Mouse (Mus musculus) kidney, embryonic 16.5 days (tissue): ENCODE measurements around the gene Prr13. TPM values are rescaled to one million over a fixed set of nuclear protein-coding genes. Genes with fewer than 3 reads are reported as not detected.
A peak's percentile ranks its signal among the peaks of the same experiment; 100 is the strongest.

Source experiments
- ATAC-seq: fragments of 200-750 bp; cut with Nextera tagmentation; 2 replicates; pipeline ENCODE4 v1.8.0; 2017; ENCODE audit warnings: moderate TSS enrichment; ENCODE audit not compliant: low FRiP score, low TSS enrichment
- H3K27ac ChIP-seq: fragments of 300-500 bp; sonication (generic); 2 replicates; pipeline ENCODE4 v1.5.1; 2014; ENCODE audit warnings: low read length
- H3K27me3 ChIP-seq: fragments of 300-500 bp; sonication (generic); 2 replicates; pipeline ENCODE4 v1.6.1; 2014; ENCODE audit warnings: low read length, control low read depth, mixed read lengths; ENCODE audit not compliant: insufficient read depth
- H3K36me3 ChIP-seq: fragments of 300-500 bp; sonication (generic); 2 replicates; pipeline ENCODE4 v1.6.1; 2014; ENCODE audit warnings: low read length, control low read depth, mixed read lengths; ENCODE audit not compliant: insufficient read depth
- H3K4me1 ChIP-seq: fragments of 300-500 bp; sonication (generic); 2 replicates; pipeline ENCODE4 v1.6.1; 2014; ENCODE audit warnings: low read length, control low read depth, mixed read lengths; ENCODE audit not compliant: insufficient read depth
- H3K4me2 ChIP-seq: fragments of 300-500 bp; sonication (generic); replicated peaks from 2 replicates; pipeline ENCODE4 v1.6.1; 2014; ENCODE audit warnings: low read depth, low read length
- H3K4me3 ChIP-seq: fragments of 300-500 bp; sonication (generic); 2 replicates; pipeline ENCODE4 v1.5.1; 2014; ENCODE audit warnings: mild to moderate bottlenecking, low read length
- H3K9ac ChIP-seq: fragments of 300-500 bp; sonication (generic); replicated peaks from 2 replicates; pipeline ENCODE4 v1.6.1; 2014; ENCODE audit warnings: low read length
- H3K9me3 ChIP-seq: fragments of 300-500 bp; sonication (generic); 2 replicates; pipeline ENCODE4 v1.6.1; 2016; ENCODE audit warnings: low read length, control low read depth
- WGBS: fragments of 180-500 bp; shearing (Covaris S2); extraction: QIAGEN DNeasy Blood & Tissue Kit; methylation state at CpG from one replicate; pipeline ENCODE4 v1.1.7; 2014; 5-methylcytosine and 5-hydroxymethylcytosine counted together
- polyA plus RNA-seq: library from polyadenylated mRNA; unstranded; fragments of >200 nt; fragmentation: Nextera tagmentation; extraction: Ambion mirVana; gene quantifications from 2 replicates; pipeline ENCODE4 v1.2.1, GENCODE M21; 2015

The Prr13 gene
- polyA plus RNA-seq, 1 experiment from 2014 or later: 81.5 TPM

DNA sequence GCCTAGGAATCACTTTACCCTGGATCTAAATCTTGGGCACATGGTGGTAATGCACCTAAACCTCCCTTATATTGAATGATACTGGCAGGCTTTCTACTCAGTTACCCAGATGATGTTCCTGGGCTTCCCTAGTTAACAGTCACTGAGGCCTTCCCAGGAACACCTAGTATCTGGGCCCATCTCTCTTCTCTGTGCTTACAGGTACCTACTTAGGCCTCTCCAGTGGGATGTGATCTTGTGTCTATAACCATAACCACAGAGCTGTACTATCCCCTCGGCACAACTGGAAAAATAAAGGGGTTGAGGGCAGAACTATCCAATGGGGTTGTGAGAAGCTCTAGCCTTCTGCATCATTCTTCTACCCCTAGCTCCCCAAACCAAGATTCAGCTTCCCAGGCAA, 48.0 kb downstream of the Prr13 start:
- H3K4me1 ChIP-seq: peaks cover 45% of the 10 kb centered on the region
- ATAC-seq: no peak
- H3K9me3 ChIP-seq: no peaks in the 10 kb centered on the region
- H3K36me3 ChIP-seq: peaks cover 32% of the 10 kb centered on the region
- no peak overlapping the region for H3K27ac ChIP-seq
- H3K4me2 ChIP-seq: no peak overlapping the region
- WGBS: 88% methylated on average over 1 of the region's 1 CpGs
- H3K4me3 ChIP-seq: no peak overlapping the region
- H3K27me3 ChIP-seq: no peaks in the 10 kb centered on the region
- H3K9ac ChIP-seq: no peak overlapping the region

DNA sequence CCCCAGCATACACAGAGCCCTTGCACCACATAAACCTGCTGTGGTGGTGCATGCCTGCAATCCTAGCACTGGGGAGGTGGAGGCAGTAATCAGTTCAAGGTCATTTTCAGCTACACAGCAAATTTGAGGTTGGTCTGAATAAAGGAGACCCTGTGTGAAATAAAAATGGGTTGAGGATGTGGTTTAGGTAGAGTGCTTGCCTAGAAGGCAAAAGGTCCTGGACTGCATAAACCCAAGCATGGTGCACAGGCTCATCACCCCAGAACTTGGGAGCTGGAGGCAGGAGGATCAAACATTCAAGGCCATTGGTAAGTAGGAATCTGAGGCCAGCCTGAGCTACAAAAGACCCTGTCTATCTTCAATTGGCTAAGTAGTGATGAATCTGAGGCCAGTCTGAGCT, 48.7 kb downstream of the Prr13 start:
- Histone ChIP-seq H3K4me2 (no peak overlapping the region), H3K9me3 (no peaks in the 10 kb centered on the region), H3K27ac (no peak overlapping the region), H3K9ac (no peak overlapping the region), H3K4me1 (peaks cover 50% of the 10 kb centered on the region), H3K36me3 (peaks cover 26% of the 10 kb centered on the region; the same call in 1 of the 2 replicates), H3K4me3 (no peak overlapping the region), H3K27me3 (no peaks in the 10 kb centered on the region)
- ATAC-seq: no peak

DNA sequence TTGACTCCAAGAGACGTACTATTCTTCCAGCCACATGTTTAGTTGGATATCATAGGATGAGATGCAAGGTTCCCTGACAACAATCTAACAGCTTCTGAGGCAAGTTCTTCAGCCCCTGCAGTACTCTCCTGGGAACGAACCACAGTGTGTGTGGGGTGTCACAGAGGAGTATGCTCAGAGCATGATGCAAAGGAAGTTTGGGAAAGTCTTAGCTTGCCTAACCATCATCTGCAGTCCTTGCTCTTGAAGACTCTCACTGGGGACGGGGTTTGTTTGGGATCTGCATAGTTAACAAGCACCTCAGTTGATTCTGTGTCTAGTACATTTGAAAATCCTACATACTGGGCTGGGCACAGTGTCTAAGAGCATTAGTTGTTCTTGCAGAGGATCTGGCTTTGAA, 49.5 kb downstream of the Prr13 start:
- Histone ChIP-seq H3K27ac (no peak overlapping the region), H3K27me3 (no peaks in the 10 kb centered on the region), H3K4me3 (no peak overlapping the region), H3K4me1 (peaks cover 54% of the 10 kb centered on the region), H3K4me2 (no peak overlapping the region), H3K9ac (no peak overlapping the region), H3K36me3 (peaks cover 18% of the 10 kb centered on the region; the same call in 1 of the 2 replicates), H3K9me3 (no peaks in the 10 kb centered on the region)
- WGBS: 89% methylated on average over 3 of the region's 3 CpGs
- ATAC-seq: no peak

- peak overlapping the region; percentile 75 for H3K9ac ChIP-seq
- H3K36me3 ChIP-seq: peaks cover 2% of the 10 kb centered on the region; the same call in 1 of the 2 replicates
- 5% methylated on average over 9 of the region's 9 CpGs for WGBS
- peak overlapping the region; percentile 82 for H3K27ac ChIP-seq
- peak overlapping the region; percentile 75 for H3K4me3 ChIP-seq
- H3K27me3 ChIP-seq: no peaks in the 10 kb centered on the region
- H3K9me3 ChIP-seq: no peaks in the 10 kb centered on the region
- peak; percentile 50 for ATAC-seq
- H3K4me2 ChIP-seq: peak overlapping the region; percentile 82
- H3K4me1 ChIP-seq: peaks cover 52% of the 10 kb centered on the region
Observed at GRCm38 (mm10) chr15:102510110-102510509, 51.3 kb downstream of the Prr13 start.

DNA sequence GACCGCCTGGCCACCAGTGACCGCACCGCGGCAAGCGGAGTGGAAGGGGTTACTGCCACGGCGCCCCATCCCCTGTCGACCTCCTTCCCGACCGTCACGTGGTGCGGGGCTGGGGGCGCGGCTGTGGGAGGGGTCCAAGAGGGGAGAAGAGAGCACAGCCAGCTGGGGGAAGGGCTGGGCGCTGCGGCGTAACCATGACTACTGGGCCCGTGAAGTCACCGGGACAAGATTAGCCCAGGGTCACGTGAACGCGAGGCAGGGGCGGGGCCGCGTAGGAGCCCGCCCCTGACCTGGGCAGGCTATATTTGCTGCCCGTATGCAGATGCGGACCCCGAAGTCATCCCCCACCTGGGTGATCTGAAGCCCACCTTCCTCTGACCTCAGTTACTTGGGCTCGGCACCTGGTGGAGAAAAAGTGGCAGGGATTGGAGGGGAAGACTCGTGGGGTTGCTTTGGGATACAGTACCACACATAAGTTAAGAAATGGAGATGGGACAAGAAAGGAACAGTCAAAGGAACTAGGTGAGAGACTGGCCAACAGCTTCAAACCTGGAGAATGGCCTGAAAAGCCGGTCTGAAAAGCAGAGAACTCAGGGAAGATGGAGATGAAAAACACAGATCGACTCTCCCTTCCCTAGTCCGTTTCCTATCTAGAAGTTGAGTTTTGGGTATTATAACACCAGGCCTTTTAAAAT, 51.9 kb downstream of the Prr13 start:
- Histone ChIP-seq H3K27ac (peak overlapping the region; percentile 82), H3K4me2 (peak overlapping the region; percentile 82), H3K4me1 (peaks cover 52% of the 10 kb centered on the region), H3K9ac (peak overlapping the region; percentile 75), H3K4me3 (peak overlapping the region; percentile 75), H3K36me3 (no peaks in the 10 kb centered on the region), H3K9me3 (no peaks in the 10 kb centered on the region), H3K27me3 (no peaks in the 10 kb centered on the region)
- WGBS: 3% methylated on average over 34 of the region's 34 CpGs
- peak; percentile 92 for ATAC-seq

DNA sequence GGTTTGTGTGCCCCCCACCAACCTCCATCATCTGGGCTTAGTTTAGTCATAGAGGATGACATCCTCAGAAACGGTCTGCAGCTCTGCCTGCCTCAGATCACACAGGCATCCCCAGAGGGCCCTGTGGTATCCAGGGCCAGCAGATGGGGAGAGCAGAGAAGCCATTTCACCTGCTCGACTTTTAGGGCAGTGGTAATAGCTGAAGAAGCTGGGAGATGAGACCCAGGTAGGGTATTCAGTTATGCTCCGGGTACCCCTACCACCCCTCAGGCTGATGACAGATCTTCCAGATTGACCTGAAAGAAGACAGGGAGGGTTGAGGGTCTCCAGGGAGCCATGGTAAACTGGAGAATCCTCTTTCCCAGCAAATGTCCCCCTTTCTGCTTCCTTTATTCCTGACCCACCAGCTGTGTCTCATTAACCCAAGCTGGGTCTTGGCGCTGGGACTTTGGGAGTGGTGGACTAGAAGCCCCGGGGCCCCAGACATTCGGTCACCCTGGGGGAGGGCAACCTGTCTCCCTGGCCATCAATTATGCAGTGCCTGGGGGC, 52.5 kb downstream of the Prr13 start:
- 9% methylated on average over 6 of the region's 6 CpGs for WGBS
- no peak for ATAC-seq

GRCm38 (mm10) chr15:102512010-102512409, 53.2 kb downstream of the Prr13 start:
- no peaks in the 10 kb centered on the region for H3K36me3 ChIP-seq
- no peak overlapping the region for H3K9ac ChIP-seq
- H3K27ac ChIP-seq: peak overlapping the region; percentile 1; the same call in 1 of the 2 replicates
- H3K27me3 ChIP-seq: no peaks in the 10 kb centered on the region
- 0 out of 2 replicates have a peak overlapping the region, but pooled peaks have one; percentile 82 for H3K4me2 ChIP-seq
- WGBS: 33% methylated on average over 5 of the region's 5 CpGs
- no peaks in the 10 kb centered on the region for H3K9me3 ChIP-seq
- H3K4me3 ChIP-seq: no peak overlapping the region
- peaks cover 46% of the 10 kb centered on the region for H3K4me1 ChIP-seq
- no peak for ATAC-seq

More for the DNA sequence above, 52.5 kb downstream of the Prr13 start:
- no peaks in the 10 kb centered on the region for H3K36me3 ChIP-seq
- peak overlapping the region; percentile 82 for H3K27ac ChIP-seq
- H3K4me1 ChIP-seq: peaks cover 52% of the 10 kb centered on the region
- peak overlapping the region; percentile 82 for H3K4me2 ChIP-seq
- H3K4me3 ChIP-seq: peak overlapping the region; percentile 75; the same call in 1 of the 2 replicates
- H3K27me3 ChIP-seq: no peaks in the 10 kb centered on the region
- peak overlapping the region; percentile 75 for H3K9ac ChIP-seq
- no peaks in the 10 kb centered on the region for H3K9me3 ChIP-seq

Other genes with a start within 250 kb of the Prr13 start
- gene Itgb7, start 227.1 kb upstream of the Prr13 start, polyA plus RNA-seq: 1.4 and 1.9 TPM in 2 replicates
- gene Rarg, start 201.5 kb upstream of the Prr13 start, polyA plus RNA-seq: 31.9 and 35.4 TPM in 2 replicates
- 0.36 and 0.89 TPM in 2 replicates for gene Gm9918, start 188.5 kb upstream of the Prr13 start, polyA plus RNA-seq
- gene Mfsd5, start 179.6 kb upstream of the Prr13 start, polyA plus RNA-seq: 76.5 and 78.8 TPM in 2 replicates
- 31.4 and 33.6 TPM in 2 replicates for gene Espl1, start 162.8 kb upstream of the Prr13 start, polyA plus RNA-seq
- gene Pfdn5, start 132.9 kb upstream of the Prr13 start, polyA plus RNA-seq: 376 and 377 TPM in 2 replicates
- gene Myg1, start 127.3 kb upstream of the Prr13 start, polyA plus RNA-seq: 118 and 120 TPM in 2 replicates
- 89.2 and 91.7 TPM in 2 replicates for gene Aaas, start 108.3 kb upstream of the Prr13 start, polyA plus RNA-seq
- gene Sp7, start 91.8 kb upstream of the Prr13 start, polyA plus RNA-seq: 1.2 and 1.3 TPM in 2 replicates
- gene Sp1, start 52.9 kb upstream of the Prr13 start, polyA plus RNA-seq: 10.6 and 11.3 TPM in 2 replicates
- gene Amhr2, start 13.7 kb upstream of the Prr13 start, polyA plus RNA-seq: 1.7 and 2.0 TPM in 2 replicates
- gene Pcbp2, start 11.5 kb downstream of the Prr13 start, polyA plus RNA-seq: 209 and 212 TPM in 2 replicates
- gene Gm10337, start 44.7 kb downstream of the Prr13 start, polyA plus RNA-seq: 6.7 TPM in 1 of 2 replicates, not detected in the other
- gene Map3k12, start 58.0 kb downstream of the Prr13 start, polyA plus RNA-seq: 17.2 and 19.5 TPM in 2 replicates
- gene Tarbp2, start 59.2 kb downstream of the Prr13 start, polyA plus RNA-seq: 95.6 and 99.3 TPM in 2 replicates
- 2.0 and 2.9 TPM in 2 replicates for gene Npff, start 65.9 kb downstream of the Prr13 start, polyA plus RNA-seq
- gene Gm28047, start 166.0 kb downstream of the Prr13 start, polyA plus RNA-seq: 0.36 TPM in 1 of 2 replicates, not detected in the other
- 30.9 and 39.2 TPM in 2 replicates for gene Atf7, start 166.4 kb downstream of the Prr13 start, polyA plus RNA-seq
- 60.1 and 74.0 TPM in 2 replicates for gene Atp5g2, start 213.3 kb downstream of the Prr13 start, polyA plus RNA-seq